Mouse (Mus musculus): ENCODE data around the gene Mrgpre.
A peak's percentile ranks its signal among the peaks of the same experiment; 100 is the strongest.

- TF ChIP-seq POLR2A (IDR thresholded peaks at IDR 0.05; ENCODE audit: borderline replicate concordance, insufficient read depth, low read length) (no peak), CTCF (IDR thresholded peaks at IDR 0.05; ENCODE audit: borderline replicate concordance, insufficient read depth, low read depth, low read length) (peak; percentile 55)
Measured at GRCm38 (mm10) chr7:143793121-143793520, 8.8 kb upstream of the Mrgpre start.
